Mouse (Mus musculus) liver, adult 2 months (tissue): ENCODE data around the gene Sh3yl1.

Source experiments
- CTCF ChIP-seq: fragments of 200-500 bp; IDR thresholded peaks from 2 replicates; pipeline ENCODE4 v1.5.1; 2011; ENCODE audit warnings: low read depth, low read length, control low read depth
- POLR2A ChIP-seq: fragments of 200-500 bp; IDR thresholded peaks from 2 replicates; pipeline ENCODE4 v1.6.1; 2011; ENCODE audit warnings: low read length, control low read depth; ENCODE audit not compliant: insufficient read depth; ENCODE audit errors: extremely low read depth

GRCm38 (mm10) chr12:30908658-30909057 lies 2.8 kb upstream of the Sh3yl1 start:
- no peak for TF ChIP-seq CTCF
- no peak for TF ChIP-seq POLR2A
